Mouse (Mus musculus) heart, adult 2 months (tissue): ENCODE results near the gene Mylk3.

Source experiments
- EP300 ChIP-seq: fragments of 200-500 bp; IDR thresholded peaks from 2 replicates; pipeline ENCODE4 v1.6.1; 2011; ENCODE audit warnings: low read depth, low read length, control low read depth; ENCODE audit not compliant: insufficient read depth
- POLR2A ChIP-seq: fragments of 200-500 bp; IDR thresholded peaks from 2 replicates; pipeline ENCODE4 v1.6.1; 2011; ENCODE audit warnings: mild to moderate bottlenecking, low read depth, low read length, control low read depth; ENCODE audit not compliant: insufficient read depth

- TF ChIP-seq POLR2A = no peak
- no peak for TF ChIP-seq EP300
These were observed 46.9 kb upstream of the Mylk3 start for GRCm38 (mm10) chr8:85433017-85433393.
